Mouse (Mus musculus) embryonic facial prominence, embryonic 11.5 days (tissue): Measurements from ENCODE around the gene Zfp68. TPM values are rescaled to one million over a fixed set of nuclear protein-coding genes. Genes with fewer than 3 reads are reported as not detected.

ENCODE experiments used
- ATAC-seq: fragments of 200-750 bp; cut with Nextera tagmentation; replicated peaks from 2 replicates; pipeline ENCODE4 v1.8.0; 2017; ENCODE audit warnings: low read depth; ENCODE audit not compliant: insufficient number of reproducible peaks, low FRiP score, low TSS enrichment
- DNase-seq: peaks from one replicate; pipeline ENCODE4 v3.0.0-alpha.2; 2015; ENCODE audit warnings: low spot score
- H3K27ac ChIP-seq: fragments of 300-500 bp; sonication (generic); replicated peaks from 2 replicates; pipeline ENCODE4 v1.5.1; 2014; ENCODE audit warnings: mild to moderate bottlenecking, low read depth, low read length, control low read depth
- H3K27me3 ChIP-seq: fragments of 300-500 bp; sonication (generic); 2 replicates; pipeline ENCODE4 v1.6.1; 2014; ENCODE audit warnings: mild to moderate bottlenecking, low read length, moderate library complexity, mixed read lengths; ENCODE audit not compliant: control insufficient read depth, insufficient read depth
- H3K36me3 ChIP-seq: fragments of 300-500 bp; sonication (generic); replicated peaks from 2 replicates; pipeline ENCODE4 v1.6.1; 2014; ENCODE audit warnings: low read depth, mild to moderate bottlenecking, low read length, moderate library complexity, mixed read lengths; ENCODE audit not compliant: control insufficient read depth, insufficient read depth
- H3K4me1 ChIP-seq: fragments of 300-500 bp; sonication (generic); 2 replicates; pipeline ENCODE4 v1.6.1; 2014; ENCODE audit warnings: low read length, mixed read lengths; ENCODE audit not compliant: control insufficient read depth, insufficient read depth
- H3K4me2 ChIP-seq: fragments of 300-500 bp; sonication (generic); 2 replicates; pipeline ENCODE4 v1.6.1; 2014; ENCODE audit warnings: low read depth, mild to moderate bottlenecking, control low read depth, low read length, moderate library complexity
- H3K4me3 ChIP-seq: fragments of 300-500 bp; sonication (generic); 2 replicates; pipeline ENCODE4 v1.5.1; 2014; ENCODE audit warnings: low read depth, low read length, control low read depth
- H3K9ac ChIP-seq: fragments of 300-500 bp; sonication (generic); replicated peaks from 2 replicates; pipeline ENCODE4 v1.6.1; 2014; ENCODE audit warnings: mild to moderate bottlenecking, control low read depth, low read length
- H3K9me3 ChIP-seq: fragments of 300-500 bp; sonication (generic); replicated peaks from 2 replicates; pipeline ENCODE4 v1.6.1; 2016; ENCODE audit warnings: mild to moderate bottlenecking, low read length, inconsistent platforms, mixed read lengths; ENCODE audit not compliant: control insufficient read depth
- WGBS: fragments of 180-500 bp; shearing (Covaris S2); extraction: QIAGEN DNeasy Blood & Tissue Kit; methylation state at CpG from one replicate; pipeline ENCODE4 v1.1.7; 2014; 5-methylcytosine and 5-hydroxymethylcytosine counted together
- polyA plus RNA-seq: library from polyadenylated mRNA; unstranded; fragments of >200 nt; fragmentation: Nextera tagmentation; extraction: Ambion mirVana; gene quantifications from 2 replicates; pipeline ENCODE4 v1.2.1, GENCODE M21; 2014

The Zfp68 gene
- polyA plus RNA-seq, 1 experiment from 2014 or later, result 91.8 TPM

DNA sequence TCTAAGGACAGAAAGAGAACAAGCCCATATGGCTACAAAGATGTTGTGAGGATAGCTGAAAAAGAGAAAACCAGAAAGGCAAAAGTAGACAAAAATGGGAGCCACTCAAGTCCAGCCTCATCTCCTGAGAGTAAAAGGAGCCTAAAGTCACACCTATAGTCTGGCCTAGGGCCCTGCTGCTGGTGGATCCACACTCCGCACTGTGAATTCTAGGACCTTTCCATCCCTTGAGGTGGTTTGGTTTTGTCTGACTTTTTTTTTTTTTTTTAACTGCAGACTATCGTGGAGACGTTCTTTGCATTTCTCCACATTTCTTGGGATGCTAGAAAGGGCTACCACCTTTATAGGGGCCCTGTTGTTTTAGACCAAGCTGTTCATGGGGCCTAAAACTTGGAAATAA lies 21.5 kb upstream of the Zfp68 start:
- Histone ChIP-seq H3K27me3 (no peaks in the 10 kb centered on the region), H3K4me3 (no peak overlapping the region), H3K36me3 (no peaks in the 10 kb centered on the region; the same call in 1 of the 2 replicates), H3K4me2 (no peak overlapping the region), H3K4me1 (no peaks in the 10 kb centered on the region), H3K27ac (no peak overlapping the region), H3K9me3 (no peaks in the 10 kb centered on the region), H3K9ac (no peak overlapping the region)
- 90% methylated on average over 3 of the region's 3 CpGs for WGBS
- no peak for DNase-seq
- ATAC-seq, result no peak

GRCm38 (mm10) chr5:138636486-138636885 lies 16.9 kb upstream of the Zfp68 start:
- Histone ChIP-seq H3K9ac (no peak overlapping the region), H3K36me3 (no peaks in the 10 kb centered on the region; the same call in 1 of the 2 replicates), H3K27me3 (no peaks in the 10 kb centered on the region), H3K4me3 (no peak overlapping the region), H3K4me2 (no peak overlapping the region), H3K4me1 (no peaks in the 10 kb centered on the region), H3K27ac (no peak overlapping the region), H3K9me3 (no peaks in the 10 kb centered on the region)
- ATAC-seq (no peak), DNase-seq (no peak)
- 92% methylated on average over 2 of the region's 2 CpGs for WGBS

- WGBS, result 15% methylated on average over 3 of the region's 3 CpGs
- Histone ChIP-seq H3K4me2 (peak overlapping the region; percentile 50), H3K4me1 (no peaks in the 10 kb centered on the region), H3K36me3 (no peaks in the 10 kb centered on the region), H3K9ac (peak overlapping the region; percentile 87), H3K4me3 (peak overlapping the region; percentile 71), H3K27me3 (no peaks in the 10 kb centered on the region), H3K9me3 (no peaks in the 10 kb centered on the region), H3K27ac (no peak overlapping the region)
- ATAC-seq, result no peak
- no peak for DNase-seq
Observed at GRCm38 (mm10) chr5:138623478-138623875, 3.9 kb upstream of the Zfp68 start.

GRCm38 (mm10) chr5:138622645-138623477 lies 3.3 kb upstream of the Zfp68 start, which contains the start of gene A430033K04Rik:
Gene A430033K04Rik, plus strand, starts transcription at chr5:138622859.
- under 1% methylated on average over 30 of the region's 30 CpGs for WGBS

DNA sequence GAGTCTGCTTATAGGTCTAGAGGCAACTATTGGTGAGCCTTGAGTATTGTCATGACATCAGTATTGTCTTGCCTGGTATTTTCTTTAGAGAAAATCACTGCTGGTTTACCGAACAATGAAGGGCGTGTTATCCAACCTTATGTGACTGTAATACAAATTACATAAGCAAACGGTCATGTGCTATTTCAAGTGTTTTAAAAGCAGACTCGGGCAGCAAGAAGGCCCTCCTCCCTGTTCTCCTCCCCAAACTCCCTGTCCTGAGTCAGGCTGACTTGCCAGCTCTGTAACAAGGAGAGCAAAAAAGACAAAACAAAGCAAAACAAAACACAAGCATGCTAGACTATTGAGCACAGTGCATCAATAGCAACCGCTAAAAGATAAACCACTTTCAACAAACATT lies 1.3 kb upstream of the Zfp68 start:
- 85% methylated on average over 5 of the region's 5 CpGs for WGBS
- no peak for ATAC-seq

More at GRCm38 (mm10) chr5:138622645-138623477, 3.3 kb upstream of the Zfp68 start, which contains the start of gene A430033K04Rik:
- no peaks in the 10 kb centered on the region for H3K36me3 ChIP-seq
- DNase-seq (peak; percentile 96), ATAC-seq (peak; percentile 96)
- H3K4me3 ChIP-seq, result peak within 1 kb of the TSS; percentile 71
- peak within 1 kb of the TSS; percentile 50 for H3K4me2 ChIP-seq
- no peaks in the 10 kb centered on the region for H3K27me3 ChIP-seq
- H3K27ac ChIP-seq, result peak within 1 kb of the TSS; percentile 57; the same call in 1 of the 2 replicates
- H3K9me3 ChIP-seq, result no peaks in the 10 kb centered on the region
- no peaks in the 10 kb centered on the region for H3K4me1 ChIP-seq
- peak within 1 kb of the TSS; percentile 87 for H3K9ac ChIP-seq

GRCm38 (mm10) chr5:138618353-138618752 lies 1.2 kb downstream of the Zfp68 start:
- Histone ChIP-seq H3K4me1 (no peaks in the 10 kb centered on the region), H3K4me3 (no peak overlapping the region), H3K9ac (no peak overlapping the region), H3K36me3 (peaks cover 30% of the 10 kb centered on the region), H3K9me3 (no peaks in the 10 kb centered on the region), H3K4me2 (no peak overlapping the region), H3K27me3 (no peaks in the 10 kb centered on the region), H3K27ac (no peak overlapping the region)
- 97% methylated on average over 1 of the region's 1 CpGs for whole genome bisulfite sequencing
- ATAC-seq (no peak), DNase-seq (no peak)

More for the DNA sequence above, 1.3 kb upstream of the Zfp68 start:
- no peak overlapping the region for H3K4me3 ChIP-seq
- no peak overlapping the region for H3K27ac ChIP-seq
- no peak overlapping the region for H3K9ac ChIP-seq
- DNase-seq, result no peak
- H3K4me1 ChIP-seq, result no peaks in the 10 kb centered on the region
- H3K9me3 ChIP-seq, result no peaks in the 10 kb centered on the region
- H3K27me3 ChIP-seq, result no peaks in the 10 kb centered on the region
- H3K4me2 ChIP-seq, result no peak overlapping the region
- peaks cover 14% of the 10 kb centered on the region for H3K36me3 ChIP-seq

DNA sequence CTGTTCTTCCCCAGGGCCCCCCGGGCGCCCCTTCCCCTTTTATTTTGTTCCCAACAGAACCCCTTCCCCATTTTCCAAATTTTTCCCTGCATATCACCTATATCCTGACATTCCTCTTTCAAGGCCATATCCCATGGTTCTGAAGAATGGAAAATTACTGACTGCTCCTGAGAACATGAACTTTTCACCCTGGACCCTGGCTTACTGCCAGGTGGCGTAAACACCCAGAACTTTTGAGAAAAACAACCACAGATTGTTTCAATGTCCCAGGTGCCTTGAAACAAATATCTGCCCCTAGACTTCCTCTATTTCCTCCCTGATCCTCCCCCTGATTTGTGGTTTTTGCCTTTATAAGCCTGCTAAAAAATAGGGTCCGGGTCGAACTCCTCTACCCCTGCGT lies 32.2 kb downstream of the Zfp68 start:
- no peaks in the 10 kb centered on the region for H3K9me3 ChIP-seq
- no peak overlapping the region for H3K4me2 ChIP-seq
- H3K4me3 ChIP-seq, result no peak overlapping the region
- H3K36me3 ChIP-seq, result no peaks in the 10 kb centered on the region
- WGBS, result 86% methylated on average over 6 of the region's 6 CpGs
- DNase-seq (no peak), ATAC-seq (no peak)
- H3K9ac ChIP-seq, result no peak overlapping the region
- no peak overlapping the region for H3K27ac ChIP-seq
- H3K27me3 ChIP-seq, result no peaks in the 10 kb centered on the region
- no peaks in the 10 kb centered on the region for H3K4me1 ChIP-seq

DNA sequence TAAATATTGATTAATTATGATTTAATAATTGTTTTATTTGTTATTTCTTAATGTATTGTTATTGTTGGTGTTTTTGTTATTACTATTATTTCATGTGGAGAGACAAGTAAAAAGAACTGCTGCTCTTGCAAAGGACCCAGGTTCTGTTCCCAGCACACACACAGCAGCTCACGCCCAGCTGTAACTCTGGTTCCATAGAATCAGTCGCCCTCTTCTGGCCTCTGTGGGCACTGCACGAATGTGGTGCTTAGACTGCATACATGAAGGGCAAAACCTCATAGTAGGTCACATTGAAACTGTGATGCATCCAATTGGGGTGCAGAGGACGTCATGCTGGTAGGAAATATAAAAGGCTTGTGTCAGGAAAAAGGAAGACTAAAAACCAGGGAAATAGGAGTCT lies 47.9 kb downstream of the Zfp68 start:
- 55% methylated on average over 4 of the region's 4 CpGs for WGBS
- H3K36me3 ChIP-seq, result no peaks in the 10 kb centered on the region
- no peaks in the 10 kb centered on the region for H3K4me1 ChIP-seq
- H3K9ac ChIP-seq, result no peak overlapping the region
- H3K4me3 ChIP-seq, result no peak overlapping the region
- no peaks in the 10 kb centered on the region for H3K9me3 ChIP-seq
- ATAC-seq, result no peak
- H3K4me2 ChIP-seq, result no peak overlapping the region
- no peaks in the 10 kb centered on the region for H3K27me3 ChIP-seq
- DNase-seq, result peak; percentile 63
- no peak overlapping the region for H3K27ac ChIP-seq
